In the genomic region with DNA sequence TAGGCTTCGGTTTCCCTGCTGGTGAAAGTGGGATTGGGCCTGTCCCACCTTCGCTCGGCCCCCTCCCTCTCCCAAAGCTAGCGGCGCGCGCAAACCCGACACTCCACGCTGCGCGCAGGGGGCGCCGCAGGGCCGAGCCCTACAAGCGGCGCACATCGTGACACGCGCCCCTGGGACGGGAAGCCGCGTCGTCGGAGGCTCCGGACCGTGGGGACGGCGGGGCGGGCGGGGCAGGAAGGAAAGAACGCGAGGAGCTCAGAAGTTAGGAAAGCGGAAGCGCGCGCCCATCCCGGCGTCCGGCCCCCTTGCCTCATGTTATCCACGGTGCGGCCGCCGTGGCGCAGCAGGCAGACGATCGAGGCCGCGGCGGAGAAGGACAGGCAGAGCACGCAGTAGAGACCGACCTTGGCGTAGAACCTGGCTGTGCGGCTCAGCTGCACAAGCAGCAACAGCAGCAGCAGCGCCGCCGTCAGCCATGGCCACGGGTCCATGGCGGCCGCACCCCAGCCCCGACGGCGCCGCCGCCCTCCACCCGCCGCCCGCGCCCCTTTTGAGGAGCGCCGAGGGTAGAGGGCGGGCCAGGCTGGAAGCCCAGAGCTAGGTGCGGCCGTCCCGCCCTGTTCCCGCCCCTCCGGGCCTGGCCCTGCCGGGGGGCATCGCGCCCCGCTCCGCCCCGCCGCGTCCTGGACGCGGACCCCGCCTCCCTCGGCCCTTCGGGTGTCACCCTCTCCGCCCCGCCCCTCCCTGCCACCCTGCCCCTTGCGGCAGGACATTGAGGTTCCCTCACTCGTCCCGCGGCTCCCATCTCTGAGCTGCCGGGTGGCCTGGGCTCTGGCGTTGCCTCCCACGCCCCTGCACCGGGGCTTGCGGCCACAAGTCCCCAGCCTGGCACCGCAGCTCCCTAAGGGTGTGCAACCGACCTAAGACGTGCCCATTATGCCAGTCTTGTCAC, we compare ENCODE assay signal across 8 mouse cellular contexts. TPM values are rescaled to one million over a fixed set of nuclear protein-coding genes. Genes with fewer than 3 reads are reported as not detected.
DNase-seq lines count a peak whose midpoint lies in the region; ATAC-seq and TF ChIP-seq lines count a peak whose summit lies in the region.

TSS of gene Agpat2 (minus strand) at position 698 of the 952 bp plus-strand sequence.

- H3K27me3 ChIP-seq in CH12.LX (replicated peaks): peaks cover 64% of the 10 kb centered on the region
- peaks cover 30% of the 10 kb centered on the region for H3K27me3 ChIP-seq in forebrain, embryonic 15.5 days
- H3K27me3 ChIP-seq in hindbrain, embryonic 10.5 days (ENCODE audit: insufficient read depth, poor library complexity, severe bottlenecking): peaks cover 58% of the 10 kb centered on the region

- H3K9ac ChIP-seq in CH12.LX (ENCODE audit: insufficient read depth, low read depth): peak within 1 kb of the TSS; percentile 44
- H3K9ac ChIP-seq in forebrain, embryonic 15.5 days (replicated peaks): peak within 1 kb of the TSS; percentile 54

- in situ Hi-C loops in CH12.LX (cut with MboI; ENCODE audit: low pct_ligation_motif_present, low pct_unique_long_range_greater_than_20kb, low sequenced_read_pairs): no loop called here

- intact Hi-C loops in left cerebral cortex, postnatal 14 days (cut with DNase I): no loop called here

- peak; percentile 76 for ATAC-seq in forebrain, embryonic 15.5 days (replicated peaks)
- peak; percentile 60 for ATAC-seq in megakaryocyte progenitor cell, adult 5-6 weeks (replicated peaks; ENCODE audit: poor library complexity)

- H3K4me2 ChIP-seq in CH12.LX (ENCODE audit: insufficient read depth, low read depth, poor library complexity, severe bottlenecking): peak within 1 kb of the TSS; percentile 89
- peak within 1 kb of the TSS; percentile 71 for H3K4me2 ChIP-seq in forebrain, embryonic 15.5 days (replicated peaks)

- DNase-seq in CH12.LX (ENCODE audit: extremely low read depth): peak; percentile 59
- peak; percentile 93 for DNase-seq in adrenal gland, postnatal 25 days
- peak; percentile 63 for DNase-seq in hindbrain, embryonic 10.5 days (ENCODE audit: low spot score)
- peak; percentile 22 to 60 for DNase-seq in left cerebral cortex, postnatal 14 days (ENCODE audit: low spot score in 2 of 2)
- peak; percentile 54 for DNase-seq in skeletal muscle tissue, adult 2 months (ENCODE audit: low read depth, low spot score)
- DNase-seq in frontal cortex, postnatal 14 days (ENCODE audit: low spot score in 2 of 2): no peak

- TF ChIP-seq CTCF in CH12.LX (conservative IDR thresholded peaks at IDR 0.05 in 1 of 2, IDR thresholded peaks at IDR 0.05 in 1 of 2; ENCODE audit: low read depth in 2 of 2, low read length in 2 of 2): peak in 1 of 2 experiments; percentile 34; a peak in 2 of 4 replicates

- under 1% methylated on average over 85 of the region's 103 CpGs for whole genome bisulfite sequencing in forebrain, embryonic 15.5 days
- under 1% methylated on average over 103 of the region's 103 CpGs for WGBS in hindbrain, embryonic 10.5 days

- no peaks in the 10 kb centered on the region for H3K36me3 ChIP-seq in CH12.LX (replicated peaks in 1 of 2; ENCODE audit: control insufficient read depth in 1 of 2, insufficient read depth in 1 of 2, low read length in 1 of 2)
- no peaks in the 10 kb centered on the region for H3K36me3 ChIP-seq in forebrain, embryonic 15.5 days
- H3K36me3 ChIP-seq in hindbrain, embryonic 10.5 days: no peaks in the 10 kb centered on the region

- TF ChIP-seq POLR2A in CH12.LX (IDR thresholded peaks at IDR 0.05; ENCODE audit: low read depth, low read length): peak; percentile 63; the same call in 1 of the 2 replicates

- H3K9me3 ChIP-seq in CH12.LX (replicated peaks; ENCODE audit: low read length): no peaks in the 10 kb centered on the region
- H3K9me3 ChIP-seq in forebrain, embryonic 15.5 days: no peaks in the 10 kb centered on the region
- no peaks in the 10 kb centered on the region for H3K9me3 ChIP-seq in hindbrain, embryonic 10.5 days

- no peak for TF ChIP-seq EP300 in CH12.LX (IDR thresholded peaks at IDR 0.05; ENCODE audit: low read length)

- TF ChIP-seq RAD21 in CH12.LX (IDR thresholded peaks at IDR 0.05; ENCODE audit: low read depth, low read length): no peak; the same call in 1 of the 2 replicates

- H3K27ac ChIP-seq in CH12.LX (ENCODE audit: insufficient read depth, low read depth): 0 out of 2 replicates have a peak within 1 kb of the TSS, but pooled peaks have one; percentile 5
- H3K27ac ChIP-seq in forebrain, embryonic 15.5 days (replicated peaks): no peak within 1 kb of the TSS
- peak within 1 kb of the TSS; percentile 86 for H3K27ac ChIP-seq in hindbrain, embryonic 10.5 days

- peak within 1 kb of the TSS; percentile 51 to 77 (median 66) for H3K4me3 ChIP-seq in CH12.LX (replicated peaks in 1 of 3; ENCODE audit: low read depth in 2 of 3, low read length in 2 of 3, poor library complexity in 1 of 3)
- H3K4me3 ChIP-seq in forebrain, embryonic 15.5 days: peak within 1 kb of the TSS; percentile 51
- peak within 1 kb of the TSS; percentile 68 for H3K4me3 ChIP-seq in hindbrain, embryonic 10.5 days

- peaks cover 13 to 38% of the 10 kb centered on the region in 2 experiments for H3K4me1 ChIP-seq in CH12.LX (ENCODE audit: control insufficient read depth in 1 of 2, insufficient read depth in 2 of 2)
- H3K4me1 ChIP-seq in forebrain, embryonic 15.5 days: peaks cover 14% of the 10 kb centered on the region
- H3K4me1 ChIP-seq in hindbrain, embryonic 10.5 days (replicated peaks): peaks cover 30% of the 10 kb centered on the region

- dilution Hi-C loops in CH12.LX (cut with MboI; ENCODE audit: extremely low pct_ligation_motif_present, extremely low pct_unique_long_range_greater_than_20kb, low sequenced_read_pairs): no loop called here

- no peaks in the 10 kb centered on the region for H3K79me2 ChIP-seq in CH12.LX (replicated peaks; ENCODE audit: control insufficient read depth, extremely low read depth, insufficient read depth, poor library complexity, severe bottlenecking)

TF ChIP-seq in CH12.LX, 34 proteins besides CTCF, POLR2A, EP300 and RAD21 (continues in another document):
- TF ChIP-seq JUN (IDR thresholded peaks at IDR 0.05; ENCODE audit: insufficient read depth, low read depth, low read length): no peak
- TF ChIP-seq MEF2A (IDR thresholded peaks at IDR 0.05; ENCODE audit: borderline replicate concordance, low read depth, low read length): no peak
- TF ChIP-seq ZMIZ1 (IDR thresholded peaks at IDR 0.05; ENCODE audit: low read depth, low read length): 0 out of 2 replicates have a peak, but pooled peaks have one; percentile 23
- TF ChIP-seq NELFE (IDR thresholded peaks at IDR 0.05; ENCODE audit: low read depth, low read length): peak; percentile 53
- peak; percentile 68; the same call in 1 of the 2 replicates for TF ChIP-seq MAX (IDR thresholded peaks at IDR 0.05; ENCODE audit: low read length)
- no peak for TF ChIP-seq CHD1 (IDR thresholded peaks at IDR 0.05; ENCODE audit: low read depth, low read length)
- TF ChIP-seq JUND (conservative IDR thresholded peaks at IDR 0.05; ENCODE audit: low read depth, low read length): no peak
- TF ChIP-seq UBTF (IDR thresholded peaks at IDR 0.05; ENCODE audit: low read depth, low read length): peak; percentile 59
- TF ChIP-seq POLR2AphosphoS2 (IDR thresholded peaks at IDR 0.05; ENCODE audit: low read depth, low read length): no peak
- no peak for TF ChIP-seq BHLHE40 (IDR thresholded peaks at IDR 0.05; ENCODE audit: low read depth, low read length)
- 0 out of 2 replicates have a peak, but pooled peaks have one; percentile 19 for TF ChIP-seq TCF12 (IDR thresholded peaks at IDR 0.05; ENCODE audit: low read depth, low read length)
- TF ChIP-seq HCFC1 (IDR thresholded peaks at IDR 0.05; ENCODE audit: low read depth, low read length): peak; percentile 55
- no peak for TF ChIP-seq USF1 (IDR thresholded peaks at IDR 0.05; ENCODE audit: low read depth, low read length)
- no peak for TF ChIP-seq SMC3 (IDR thresholded peaks at IDR 0.05; ENCODE audit: low read depth, low read length)
- TF ChIP-seq ZC3H11A (IDR thresholded peaks at IDR 0.05; ENCODE audit: low read depth, low read length): no peak
- TF ChIP-seq ZKSCAN1 (IDR thresholded peaks at IDR 0.05; ENCODE audit: borderline replicate concordance, low read depth, low read length): no peak
- no peak for TF ChIP-seq USF2 (conservative IDR thresholded peaks at IDR 0.05; ENCODE audit: low read depth, low read length)
- no peak for TF ChIP-seq GABPA (IDR thresholded peaks at IDR 0.05; ENCODE audit: insufficient replicate concordance, low read depth, low read length)
- no peak for TF ChIP-seq MAFK (IDR thresholded peaks at IDR 0.05; ENCODE audit: insufficient replicate concordance, low read length)
- TF ChIP-seq ELF1 (IDR thresholded peaks at IDR 0.05; ENCODE audit: low read depth, low read length): peak; percentile 78
- TF ChIP-seq ETS1 (conservative IDR thresholded peaks at IDR 0.05; ENCODE audit: low read depth, low read length): no peak
- TF ChIP-seq TBP (conservative IDR thresholded peaks at IDR 0.05; ENCODE audit: low read depth, low read length): no peak
- no peak for TF ChIP-seq PAX5 (IDR thresholded peaks at IDR 0.05; ENCODE audit: low read length)
- TF ChIP-seq SIN3A (IDR thresholded peaks at IDR 0.05; ENCODE audit: low read length): no peak
- no peak for TF ChIP-seq MYC (IDR thresholded peaks at IDR 0.05; ENCODE audit: low read depth, low read length)
- TF ChIP-seq IRF4 (IDR thresholded peaks at IDR 0.05; ENCODE audit: low read depth, low read length): peak; percentile 11; the same call in 1 of the 2 replicates
- TF ChIP-seq MAZ (IDR thresholded peaks at IDR 0.05; ENCODE audit: low read depth, low read length): no peak; the same call in 1 of the 2 replicates
- no peak for TF ChIP-seq RCOR1 (conservative IDR thresholded peaks at IDR 0.05; ENCODE audit: low read depth, low read length)
- no peak for TF ChIP-seq KAT2A (IDR thresholded peaks at IDR 0.05; ENCODE audit: insufficient replicate concordance, low read length)
- no peak for TF ChIP-seq E2F4 (IDR thresholded peaks at IDR 0.05; ENCODE audit: insufficient replicate concordance, low read depth, low read length)
- no peak for TF ChIP-seq CHD2 (IDR thresholded peaks at IDR 0.05; ENCODE audit: low read length)

RNA-seq across cellular contexts. Expression of gene Agpat2, which starts in this region (rescaled TPM):
- total RNA-seq in CH12.LX (2012; rRNA removed) (11.1 and 14.2 TPM in 2 replicates), CH12.LX (2014; rRNA removed) (8.6 and 10.6 TPM in 2 replicates)
- 9.5 TPM in 2 replicates for polyA plus RNA-seq in CH12.LX (2012; ENCODE audit: insufficient read length, low read depth)
- total RNA-seq in adrenal gland, postnatal 25 days (2021): 290 and 352 TPM in 2 replicates
- polyA plus RNA-seq in forebrain, embryonic 15.5 days (2015; fragmentation: Nextera tagmentation; extraction: Ambion mirVana): 3.4 and 3.9 TPM in 2 replicates
- 12.3 and 13.5 TPM in 2 replicates for polyA plus RNA-seq in hindbrain, embryonic 10.5 days (2016; fragmentation: Nextera tagmentation; extraction: Ambion mirVana)
- 1 to 10 TPM in 1 of 2 experiments, under 1 TPM in 1; 0.72 to 1.3 TPM for total RNA-seq in left cerebral cortex, postnatal 14 days (2021)
- 47.8 and 50.3 TPM in 2 replicates for total RNA-seq in megakaryocyte progenitor cell, adult 5-6 weeks (2015)
- total RNA-seq in megakaryocyte progenitor cell, adult 5-6 weeks (2017): 43.5 and 52.3 TPM in 2 replicates

Comparison
In these comparisons a context has a peak if more than half of its experiments do, and no peak if none do; other contexts are left out.
1. RNA of gene Agpat2 (total RNA-seq): 290 to 352 TPM in adrenal gland, postnatal 25 days, 43.5 to 52.3 TPM in megakaryocyte progenitor cell, adult 5-6 weeks and 8.6 to 14.2 TPM in CH12.LX; 0.72 to 1.3 TPM in left cerebral cortex, postnatal 14 days; every median in the first group is over 4 times any median in the second.
2. DNase-seq: peak in CH12.LX (single experiment), adrenal gland, postnatal 25 days (single experiment), hindbrain, embryonic 10.5 days (single experiment), left cerebral cortex, postnatal 14 days (2 of 2) and skeletal muscle tissue, adult 2 months (single experiment); none in frontal cortex, postnatal 14 days (0 of 2).
3. Peak in every context shown above with its lines, with median percentiles within 50 percentile points of each other: H3K4me3 ChIP-seq.